Mouse (Mus musculus): ENCODE data around the gene Fam122b.

Fam122b gene

DNA sequence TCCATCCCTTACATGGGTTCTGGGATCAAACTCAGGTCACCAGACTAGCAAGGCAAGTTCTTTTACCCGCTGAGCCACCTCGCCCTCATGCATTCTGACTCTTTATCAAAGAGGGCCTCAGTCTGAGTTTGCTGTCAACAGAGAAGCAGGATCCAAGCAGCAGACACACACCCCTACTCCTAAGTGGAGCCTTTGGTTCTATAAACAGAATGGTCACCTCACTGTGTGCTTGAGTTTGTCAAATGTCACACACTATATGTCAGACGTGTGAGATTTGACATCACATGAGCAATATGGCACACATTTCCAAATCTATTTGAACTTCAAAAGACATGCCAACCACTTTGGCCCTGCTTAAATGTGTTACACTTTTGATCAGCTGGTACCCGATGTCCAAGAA, 71.9 kb downstream of the Fam122b start:
- no peak for DNase-seq (ENCODE audit: low spot score)

GRCm38 (mm10) chrX:53196392-53196791, 73.2 kb downstream of the Fam122b start:
- DNase-seq (ENCODE audit: low spot score), result no peak
